Mouse (Mus musculus): ENCODE results near the gene Parp3. TPM values are rescaled to one million over a fixed set of nuclear protein-coding genes. Genes with fewer than 3 reads are reported as not detected.
A peak's percentile ranks its signal among the peaks of the same experiment; 100 is the strongest.

Gene Parp3
- total RNA-seq, 1 experiment from 2014 or later: 37.4 TPM

GRCm38 (mm10) chr9:106457163-106457559 lies 19.6 kb downstream of the Parp3 start:
- DNase-seq: no peak

- DNase-seq: no peak
Observed at GRCm38 (mm10) chr9:106456325-106457162, 20.2 kb downstream of the Parp3 start.

- DNase-seq: no peak
Observed at GRCm38 (mm10) chr9:106454888-106455681, 21.7 kb downstream of the Parp3 start.

GRCm38 (mm10) chr9:106454071-106454761 lies 22.5 kb downstream of the Parp3 start:
- no peak for DNase-seq

- DNase-seq: peak; percentile 66
Observed at GRCm38 (mm10) chr9:106453271-106454070, 23.3 kb downstream of the Parp3 start, which contains the start of gene Pcbp4. Gene Pcbp4, plus strand, starts transcription at chr9:106453291.

- peak; percentile 42 for DNase-seq
Observed at GRCm38 (mm10) chr9:106452821-106453220, 23.9 kb downstream of the Parp3 start.

- no peak for DNase-seq
Observed at GRCm38 (mm10) chr9:106452351-106452750, 24.4 kb downstream of the Parp3 start.

GRCm38 (mm10) chr9:106451899-106452298 lies 24.9 kb downstream of the Parp3 start:
- no peak for DNase-seq

GRCm38 (mm10) chr9:106451298-106451697 lies 25.5 kb downstream of the Parp3 start:
- DNase-seq: no peak

- peak; percentile 77 for DNase-seq
Observed at GRCm38 (mm10) chr9:106450661-106451060, 26.1 kb downstream of the Parp3 start.

GRCm38 (mm10) chr9:106449947-106450346 lies 26.8 kb downstream of the Parp3 start:
- no peak for DNase-seq

GRCm38 (mm10) chr9:106448498-106449031 lies 28.2 kb downstream of the Parp3 start:
- peak; percentile 76 for DNase-seq

GRCm38 (mm10) chr9:106447951-106448350 lies 28.8 kb downstream of the Parp3 start:
- no peak for DNase-seq

- DNase-seq: peak; percentile 97
Observed at GRCm38 (mm10) chr9:106447348-106447747, 29.4 kb downstream of the Parp3 start, which contains the start of the genes Abhd14b and Abhd14a. Gene Abhd14b, plus strand, starts transcription at chr9:106447459. Gene Abhd14a, minus strand, starts transcription at chr9:106447678.

GRCm38 (mm10) chr9:106444836-106445235 lies 31.9 kb downstream of the Parp3 start:
- no peak for DNase-seq

- DNase-seq: no peak
Observed at GRCm38 (mm10) chr9:106442680-106443079, 34.1 kb downstream of the Parp3 start.

- DNase-seq: no peak
Observed at GRCm38 (mm10) chr9:106436566-106436965, 40.2 kb downstream of the Parp3 start.

- DNase-seq: no peak
Observed at GRCm38 (mm10) chr9:106433389-106433788, 43.4 kb downstream of the Parp3 start.

GRCm38 (mm10) chr9:106430015-106430264 lies 46.8 kb downstream of the Parp3 start:
- no peak for DNase-seq

- peak; percentile 91 for DNase-seq
Observed at GRCm38 (mm10) chr9:106429221-106430014, 47.3 kb downstream of the Parp3 start, which contains the start of gene Rpl29. Gene Rpl29, plus strand, starts transcription at chr9:106429454.

Data from adrenal gland, postnatal 25 days (tissue).